Mouse (Mus musculus): ENCODE measurements around the gene Crocc2. TPM values are rescaled to one million over a fixed set of nuclear protein-coding genes. Genes with fewer than 3 reads are reported as not detected.
"Not testable (repeated sequence)": the region's sequence is repeated elsewhere in the genome, so short reads cannot be mapped to it uniquely, and the experiment has no call there.

Crocc2 gene
- polyA plus RNA-seq, 1 experiment from 2014 or later = not detected

DNA sequence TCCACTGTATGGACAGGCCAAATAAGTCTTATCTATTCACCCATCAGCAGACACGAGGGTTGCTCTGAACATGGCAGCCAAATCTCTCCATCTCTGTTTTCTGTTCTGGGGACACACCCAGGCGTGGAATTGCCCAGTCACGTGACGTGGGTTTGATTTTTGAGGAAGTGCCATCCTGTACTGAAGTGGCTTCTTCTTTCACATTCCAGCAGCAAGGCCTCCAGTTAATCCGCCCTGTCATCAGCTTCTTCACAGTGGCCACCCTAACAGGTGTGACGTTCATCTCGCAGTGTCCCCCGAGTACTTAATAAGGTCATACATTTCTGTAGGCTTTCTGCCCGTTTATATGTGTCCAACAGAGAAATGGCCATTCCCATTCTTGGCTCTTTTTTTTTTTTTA, 3.1 kb upstream of the Crocc2 start:
- 41% methylated on average over 9 of the region's 9 CpGs for WGBS (ENCODE audit: insufficient replicate concordance)
- Histone ChIP-seq H3K4me2 (no peak overlapping the region), H3K27me3 (no peaks in the 10 kb centered on the region)

DNA sequence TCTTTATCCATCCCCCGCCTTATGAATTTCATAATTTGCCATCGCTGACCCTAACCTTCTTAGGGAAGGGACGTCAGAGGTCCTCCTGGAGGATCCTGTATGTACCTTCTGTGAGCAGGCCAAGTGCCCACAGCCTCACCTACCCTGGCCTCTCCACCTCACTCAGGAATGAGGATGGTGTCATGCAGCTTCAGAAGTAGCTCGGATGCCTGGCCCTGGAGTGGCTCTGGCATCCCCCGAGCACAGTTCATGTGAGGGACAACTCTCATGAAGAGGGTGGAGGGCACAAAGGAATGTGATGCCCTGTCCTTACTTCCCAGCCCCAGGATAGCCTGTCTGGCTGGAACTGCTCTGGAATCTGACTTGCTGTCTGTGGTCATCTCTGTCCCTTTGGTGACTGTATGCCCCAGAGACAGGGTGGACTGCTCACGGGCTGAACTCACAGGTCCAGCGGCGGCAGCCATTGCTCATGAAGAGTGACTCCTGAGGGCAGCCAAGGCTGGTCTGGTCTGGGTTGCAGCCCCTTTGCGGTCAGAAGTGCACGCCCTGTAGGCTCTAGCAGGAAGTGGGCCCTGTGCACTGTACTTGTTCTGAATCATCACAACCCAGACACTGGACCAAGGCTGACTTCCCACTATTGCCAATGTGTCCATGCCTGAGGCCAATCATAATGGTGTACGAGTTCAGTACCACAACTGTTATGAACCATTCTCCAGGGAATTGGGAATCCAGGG, 2.0 kb upstream of the Crocc2 start:
- no peak overlapping the region for H3K4me2 ChIP-seq
- WGBS (ENCODE audit: insufficient replicate concordance) = 60% methylated on average over 11 of the region's 11 CpGs
- DNase-seq (no peak), ATAC-seq (ENCODE audit: low read depth) (no peak)
- H3K9me3 ChIP-seq (replicated peaks) = no peaks in the 10 kb centered on the region
- no peak overlapping the region for H3K27ac ChIP-seq
- no peaks in the 10 kb centered on the region for H3K36me3 ChIP-seq
- no peaks in the 10 kb centered on the region for H3K27me3 ChIP-seq
- H3K4me3 ChIP-seq (replicated peaks) = no peak overlapping the region
- H3K9ac ChIP-seq = no peak overlapping the region
- H3K4me1 ChIP-seq (replicated peaks) = no peaks in the 10 kb centered on the region

More for the DNA sequence above, 3.1 kb upstream of the Crocc2 start:
- DNase-seq (no peak), ATAC-seq (ENCODE audit: low read depth) (no peak)
- Histone ChIP-seq H3K9me3 (replicated peaks) (no peaks in the 10 kb centered on the region), H3K4me3 (replicated peaks) (no peak overlapping the region), H3K4me1 (replicated peaks) (no peaks in the 10 kb centered on the region), H3K9ac (no peak overlapping the region), H3K36me3 (no peaks in the 10 kb centered on the region), H3K27ac (no peak overlapping the region)

- Histone ChIP-seq H3K27me3 (peaks cover 30% of the 10 kb centered on the region), H3K27ac (no peak overlapping the region)
- ATAC-seq (ENCODE audit: low read depth) = no peak
Observed at GRCm38 (mm10) chr1:93173665-93174064, 5.1 kb downstream of the Crocc2 start.

GRCm38 (mm10) chr1:93174399-93174798, 5.9 kb downstream of the Crocc2 start:
- Histone ChIP-seq H3K36me3 (no peaks in the 10 kb centered on the region), H3K4me1 (replicated peaks) (0 out of 2 replicates have a peak, but pooled peaks cover 4% of the 10 kb centered on the region), H3K4me3 (replicated peaks) (no peak overlapping the region), H3K9ac (no peak overlapping the region), H3K9me3 (replicated peaks) (no peaks in the 10 kb centered on the region), H3K27ac (no peak overlapping the region), H3K27me3 (peaks cover 30% of the 10 kb centered on the region), H3K4me2 (no peak overlapping the region)
- DNase-seq (peak; percentile 54), ATAC-seq (ENCODE audit: low read depth) (peak; percentile 55; the same call in 1 of the 2 replicates)
- WGBS (ENCODE audit: insufficient replicate concordance) = 2% methylated on average over 4 of the region's 4 CpGs

More at GRCm38 (mm10) chr1:93173665-93174064, 5.1 kb downstream of the Crocc2 start:
- Histone ChIP-seq H3K9me3 (replicated peaks) (no peaks in the 10 kb centered on the region), H3K4me1 (replicated peaks) (0 out of 2 replicates have a peak, but pooled peaks cover 4% of the 10 kb centered on the region), H3K4me2 (no peak overlapping the region), H3K36me3 (no peaks in the 10 kb centered on the region), H3K4me3 (replicated peaks) (no peak overlapping the region), H3K9ac (no peak overlapping the region)
- WGBS (ENCODE audit: insufficient replicate concordance) = 50% methylated on average over 4 of the region's 4 CpGs
- DNase-seq = no peak

- H3K4me1 ChIP-seq (replicated peaks) = 0 out of 2 replicates have a peak, but pooled peaks cover 4% of the 10 kb centered on the region
- DNase-seq (no peak), ATAC-seq (ENCODE audit: low read depth) (no peak)
- no peak overlapping the region for H3K27ac ChIP-seq
- H3K9me3 ChIP-seq (replicated peaks) = no peaks in the 10 kb centered on the region
- H3K36me3 ChIP-seq = no peaks in the 10 kb centered on the region
- no peak overlapping the region for H3K4me2 ChIP-seq
- WGBS (ENCODE audit: insufficient replicate concordance) = 12% methylated on average over 6 of the region's 6 CpGs
- H3K27me3 ChIP-seq = peaks cover 30% of the 10 kb centered on the region
- H3K9ac ChIP-seq = no peak overlapping the region
- no peak overlapping the region for H3K4me3 ChIP-seq (replicated peaks)
Observed at GRCm38 (mm10) chr1:93175849-93176248, 7.3 kb downstream of the Crocc2 start.

- ATAC-seq (ENCODE audit: low read depth) (no peak), DNase-seq (no peak)
- Histone ChIP-seq H3K9me3 (replicated peaks) (no peaks in the 10 kb centered on the region), H3K4me2 (peak overlapping the region; percentile 56), H3K4me3 (replicated peaks) (peak overlapping the region; percentile 25; the same call in 1 of the 2 replicates), H3K27ac (0 out of 2 replicates have a peak overlapping the region, but pooled peaks have one; percentile 1), H3K27me3 (peaks cover 30% of the 10 kb centered on the region), H3K4me1 (replicated peaks) (0 out of 2 replicates have a peak, but pooled peaks cover 4% of the 10 kb centered on the region), H3K36me3 (no peaks in the 10 kb centered on the region), H3K9ac (no peak overlapping the region)
- 3% methylated on average over 39 of the region's 44 CpGs for WGBS (ENCODE audit: insufficient replicate concordance)
Observed at GRCm38 (mm10) chr1:93176525-93177332, 8.2 kb downstream of the Crocc2 start.

DNA sequence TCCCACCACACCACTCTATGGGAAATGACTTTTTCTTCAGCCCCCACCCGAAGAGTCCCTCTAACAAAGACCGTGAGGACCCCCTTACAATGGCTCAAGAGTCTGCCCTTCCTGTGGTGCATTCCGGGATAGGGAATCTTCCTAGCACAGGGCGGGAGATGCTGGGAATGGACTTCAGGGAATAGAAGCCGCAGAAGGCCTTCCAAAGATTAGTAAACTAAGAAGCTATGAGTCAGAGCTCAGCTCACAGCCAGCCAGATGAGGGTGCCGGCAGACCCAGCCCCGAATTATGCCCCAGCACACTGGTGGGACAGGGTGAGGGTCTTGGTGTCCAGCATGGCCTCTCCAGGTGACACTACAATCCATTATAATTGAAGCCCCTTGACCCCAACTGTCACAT, 13.8 kb downstream of the Crocc2 start:
- Histone ChIP-seq H3K4me1 (replicated peaks) (no peaks in the 10 kb centered on the region), H3K27ac (no peak overlapping the region), H3K4me2 (no peak overlapping the region), H3K36me3 (no peaks in the 10 kb centered on the region), H3K27me3 (peaks cover 9% of the 10 kb centered on the region), H3K4me3 (replicated peaks) (no peak overlapping the region), H3K9ac (no peak overlapping the region), H3K9me3 (replicated peaks) (no peaks in the 10 kb centered on the region)
- 60% methylated on average over 7 of the region's 7 CpGs for WGBS (ENCODE audit: insufficient replicate concordance)
- DNase-seq = no peak
- no peak for ATAC-seq (ENCODE audit: low read depth)

GRCm38 (mm10) chr1:93184071-93184828, 15.7 kb downstream of the Crocc2 start:
- Histone ChIP-seq H3K4me1 (replicated peaks) (no peaks in the 10 kb centered on the region), H3K27me3 (no peaks in the 10 kb centered on the region), H3K4me3 (replicated peaks) (no peak overlapping the region), H3K4me2 (no peak overlapping the region), H3K9me3 (replicated peaks) (no peaks in the 10 kb centered on the region), H3K36me3 (no peaks in the 10 kb centered on the region), H3K27ac (no peak overlapping the region), H3K9ac (no peak overlapping the region)
- 56% methylated on average over 14 of the region's 14 CpGs for WGBS (ENCODE audit: insufficient replicate concordance)
- ATAC-seq (ENCODE audit: low read depth) (no peak), DNase-seq (no peak)

DNA sequence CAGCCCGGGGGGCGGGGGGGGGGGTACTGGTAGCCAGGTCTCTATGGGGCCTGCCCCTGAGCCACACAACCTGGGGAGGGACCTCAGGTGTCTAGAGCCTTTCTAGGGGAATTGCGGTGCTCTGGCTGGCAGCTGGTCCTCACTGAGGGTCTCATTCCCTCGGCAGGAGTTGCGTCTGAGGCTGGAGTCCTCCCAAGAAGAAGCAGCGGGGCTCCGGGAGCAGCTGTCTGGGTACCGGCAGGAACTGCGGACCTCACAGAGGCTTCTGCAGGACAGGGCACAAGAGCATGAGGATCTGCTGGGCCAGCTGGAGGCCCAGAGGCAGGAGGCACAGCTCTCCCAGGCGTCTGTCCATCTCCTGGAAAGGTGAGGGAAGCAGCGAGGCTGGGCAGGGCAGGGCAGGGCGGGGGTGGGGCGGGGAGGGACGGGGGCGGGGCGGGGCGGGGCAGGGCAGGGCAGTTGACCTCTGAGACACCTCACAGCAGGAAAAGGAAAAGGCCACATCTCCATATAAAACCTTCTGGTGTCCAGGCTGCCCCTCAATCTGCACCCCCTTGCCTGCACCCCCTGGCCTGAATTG, 22.3 kb downstream of the Crocc2 start:
- no peak overlapping the region for H3K9ac ChIP-seq
- WGBS (ENCODE audit: insufficient replicate concordance) = 12% methylated on average over 14 of the region's 17 CpGs
- H3K27ac ChIP-seq = no peak overlapping the region
- H3K4me3 ChIP-seq (replicated peaks) = no peak overlapping the region
- no peaks in the 10 kb centered on the region for H3K36me3 ChIP-seq
- peaks cover 14% of the 10 kb centered on the region for H3K27me3 ChIP-seq
- no peak for DNase-seq
- no peaks in the 10 kb centered on the region for H3K9me3 ChIP-seq (replicated peaks)
- no peak for ATAC-seq (ENCODE audit: low read depth)
- no peak overlapping the region for H3K4me2 ChIP-seq
- H3K4me1 ChIP-seq (replicated peaks) = no peaks in the 10 kb centered on the region

- 56% methylated on average over 3 of the region's 3 CpGs for WGBS (ENCODE audit: insufficient replicate concordance)
- Histone ChIP-seq H3K27me3 (peaks cover 7% of the 10 kb centered on the region), H3K9ac (no peak overlapping the region), H3K4me3 (replicated peaks) (no peak overlapping the region), H3K27ac (no peak overlapping the region), H3K4me2 (no peak overlapping the region), H3K36me3 (no peaks in the 10 kb centered on the region), H3K4me1 (replicated peaks) (no peaks in the 10 kb centered on the region), H3K9me3 (replicated peaks) (0 out of 2 replicates have a peak, but pooled peaks cover 3% of the 10 kb centered on the region)
- no peak for ATAC-seq (ENCODE audit: low read depth)
- DNase-seq = no peak
Observed at GRCm38 (mm10) chr1:93194961-93195360, 26.4 kb downstream of the Crocc2 start.

DNA sequence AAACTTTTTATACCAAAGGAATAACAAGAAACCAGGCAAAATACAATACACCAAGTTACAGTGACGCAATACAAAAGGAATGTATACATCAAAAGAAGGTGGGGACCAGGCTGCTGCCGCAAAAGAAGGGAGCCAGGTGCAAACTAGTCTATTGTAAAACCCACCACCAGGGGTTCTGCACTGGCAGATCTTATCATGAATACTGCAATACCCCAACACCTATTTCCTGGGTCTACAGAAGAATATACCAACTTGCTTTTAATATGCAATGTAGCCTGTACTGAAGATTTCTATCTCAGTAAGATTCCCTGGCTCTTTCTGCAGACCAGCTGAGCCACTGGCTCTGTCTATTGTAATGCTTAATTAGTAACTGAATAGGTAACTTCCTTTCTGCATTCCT, 28.9 kb downstream of the Crocc2 start:
- WGBS (ENCODE audit: insufficient replicate concordance) = 61% methylated on average over 2 of the region's 2 CpGs
- H3K27ac ChIP-seq; H3K9me3 ChIP-seq (replicated peaks); H3K4me3 ChIP-seq (replicated peaks); DNase-seq; H3K27me3 ChIP-seq; ATAC-seq (ENCODE audit: low read depth); H3K9ac ChIP-seq; H3K36me3 ChIP-seq; H3K4me1 ChIP-seq (replicated peaks); H3K4me2 ChIP-seq: not testable (repeated sequence)

Measured in liver, embryonic 13.5 days (tissue).